In genomic region chr5:92096786-92097185, GRCm38 (mm10) we compare ENCODE assay signal across 30 mouse cellular contexts. TPM values are rescaled to one million over a fixed set of nuclear protein-coding genes. Genes with fewer than 3 reads are reported as not detected.
DNase-seq lines count a peak whose midpoint lies in the region; ATAC-seq lines count a peak whose summit lies in the region.
"Had no signal": no experiment of that assay in that cellular context is flagged by ENCODE, and none has a peak within 500 bp of the region (broad histone marks: within the 10 kb centered on the region; RNA-seq: fewer than 3 reads in every experiment).

No protein-coding gene starts in this region.

- no peak overlapping the region for H3K4me3 ChIP-seq in hindbrain, embryonic 11.5 days (ENCODE audit: low read depth, low read length)
- H3K4me3 ChIP-seq: embryonic facial prominence, embryonic 13.5 days; erythroblast, embryonic 14.5 days; hindbrain, embryonic 13.5 days; left cerebral cortex, adult 2 months; limb, embryonic 12.5 days had no signal

- no peak overlapping the region for H3K27ac ChIP-seq in hindbrain, embryonic 11.5 days (ENCODE audit: low read depth, low read length)
- H3K27ac ChIP-seq: embryonic facial prominence, embryonic 13.5 days; hindbrain, embryonic 13.5 days; left cerebral cortex, adult 2 months; limb, embryonic 12.5 days had no signal

- WGBS in hindbrain, embryonic 11.5 days, result 93% methylated on average over 6 of the region's 6 CpGs

- no peak overlapping the region for H3K4me2 ChIP-seq in hindbrain, embryonic 11.5 days (replicated peaks; ENCODE audit: low read depth, low read length)
- H3K4me2 ChIP-seq: embryonic facial prominence, embryonic 13.5 days; heart, embryonic 11.5 days; hindbrain, embryonic 13.5 days; limb, embryonic 12.5 days; liver, embryonic 11.5 days; midbrain, embryonic 11.5 days had no signal

- H3K27me3 ChIP-seq in hindbrain, embryonic 11.5 days (ENCODE audit: control insufficient read depth, insufficient read depth, low read length), result no peaks in the 10 kb centered on the region
- H3K27me3 ChIP-seq: embryonic facial prominence, embryonic 13.5 days; hindbrain, embryonic 13.5 days; limb, embryonic 12.5 days had no signal

- H3K9ac ChIP-seq in hindbrain, embryonic 11.5 days (ENCODE audit: low read depth, low read length), result no peak overlapping the region
- H3K9ac ChIP-seq: embryonic facial prominence, embryonic 13.5 days; hindbrain, embryonic 13.5 days; limb, embryonic 12.5 days; liver, postnatal 0 days had no signal

- no peaks in the 10 kb centered on the region for H3K9me3 ChIP-seq in hindbrain, embryonic 11.5 days (ENCODE audit: control insufficient read depth, low read length)
- H3K9me3 ChIP-seq: embryonic facial prominence, embryonic 13.5 days; hindbrain, embryonic 13.5 days; limb, embryonic 12.5 days had no signal

- no peak for ATAC-seq in hindbrain, embryonic 11.5 days (ENCODE audit: low FRiP score)
- ATAC-seq: activated CD4-positive, CD25-positive, alpha-beta regulatory T cell, adult 4 months; forebrain, embryonic 16.5 days; intestine, postnatal 0 days; liver, postnatal 0 days; midbrain, embryonic 16.5 days had no signal

- H3K4me1 ChIP-seq in hindbrain, embryonic 11.5 days (replicated peaks; ENCODE audit: control insufficient read depth, insufficient read depth, low read length), result 0 out of 2 replicates have a peak, but pooled peaks cover 3% of the 10 kb centered on the region

- peak; percentile 37 to 49 for DNase-seq in cerebellum, postnatal 14 days
- no peak for DNase-seq in cerebellum, postnatal 4 days (ENCODE audit: low spot score in 2 of 2)
- DNase-seq in heart, postnatal 4 days, result peak; percentile 30
- no peak for DNase-seq in heart, adult 9 months (ENCODE audit: low spot score in 2 of 2)
- peak; percentile 60 to 61 for DNase-seq in adrenal gland, postnatal 36 days
- peak; percentile 34 for DNase-seq in gastrocnemius, postnatal 10 days
- DNase-seq in layer of hippocampus, postnatal 36 days, result no peak
- DNase-seq in hindbrain, embryonic 11.5 days (ENCODE audit: low spot score), result no peak
- DNase-seq: B cell, adult 2 months; cerebellum, adult 18-20 months; cerebellum, postnatal 36 days; kidney, adult 9 months; kidney, postnatal 14 days; liver, postnatal 0 days; lung, postnatal 36 days; right cerebral cortex, adult 18-20 months; spleen, adult 18-20 months; thymus, postnatal 14 days had no signal

- H3K36me3 ChIP-seq in hindbrain, embryonic 11.5 days (ENCODE audit: control insufficient read depth, insufficient read depth, low read length), result no peaks in the 10 kb centered on the region
- H3K36me3 ChIP-seq: embryonic facial prominence, embryonic 13.5 days; limb, embryonic 12.5 days had no signal

RNA-seq across cellular contexts. Expression of gene G3bp2, which starts 13.3 kb away (rescaled TPM):
- 10 to 100 TPM; 81.1 to 82.9 TPM for total RNA-seq in heart, postnatal 4 days (2021)
- total RNA-seq in adrenal gland, postnatal 36 days (2021), result 100 to 1,000 TPM; 139 to 142 TPM
- total RNA-seq in gastrocnemius, postnatal 10 days (2021), result 10 to 100 TPM; 57.9 to 59.4 TPM
- 100 to 1,000 TPM; 230 to 257 TPM for total RNA-seq in layer of hippocampus, postnatal 36 days (2021)
- 333 and 359 TPM in 2 replicates for polyA plus RNA-seq in hindbrain, embryonic 11.5 days (2014; fragmentation: Nextera tagmentation; extraction: Ambion mirVana)

RNA-seq across cellular contexts. Expression of gene Uso1, which starts 41.0 kb away (rescaled TPM):
- 10 to 100 TPM; 46.4 to 47.3 TPM for total RNA-seq in heart, postnatal 4 days (2021)
- total RNA-seq in adrenal gland, postnatal 36 days (2021), result 100 to 1,000 TPM in 1 of 2 experiments, 10 to 100 TPM in 1; 93.3 to 104 TPM
- total RNA-seq in gastrocnemius, postnatal 10 days (2021), result 10 to 100 TPM; 63.0 to 68.2 TPM
- total RNA-seq in layer of hippocampus, postnatal 36 days (2021), result 10 to 100 TPM; 84.3 to 84.7 TPM
- polyA plus RNA-seq in hindbrain, embryonic 11.5 days (2014; fragmentation: Nextera tagmentation; extraction: Ambion mirVana), result 31.3 and 34.1 TPM in 2 replicates

RNA-seq across cellular contexts. Expression of gene Cdkl2, which starts 53.1 kb away (rescaled TPM):
- total RNA-seq in heart, postnatal 4 days (2021), result 1 to 10 TPM; 2.2 to 2.4 TPM
- 1 to 10 TPM; 4.9 to 6.5 TPM for total RNA-seq in adrenal gland, postnatal 36 days (2021)
- total RNA-seq in gastrocnemius, postnatal 10 days (2021), result 1 to 10 TPM; 3.5 to 3.8 TPM
- total RNA-seq in layer of hippocampus, postnatal 36 days (2021), result 10 to 100 TPM; 39.8 to 42.5 TPM
- polyA plus RNA-seq in hindbrain, embryonic 11.5 days (2014; fragmentation: Nextera tagmentation; extraction: Ambion mirVana), result 1.4 and 1.7 TPM in 2 replicates
- polyA plus RNA-seq: erythroblast, embryonic 14.5 days had no signal

Comparison
In these comparisons a context has a peak if more than half of its experiments do, and no peak if none do; other contexts are left out.
1. DNase-seq: peak in cerebellum, postnatal 14 days (2 of 2), heart, postnatal 4 days (single experiment), adrenal gland, postnatal 36 days (2 of 2) and gastrocnemius, postnatal 10 days (single experiment); none in cerebellum, postnatal 4 days (0 of 2), heart, adult 9 months (0 of 2), layer of hippocampus, postnatal 36 days (0 of 2) and hindbrain, embryonic 11.5 days (single experiment).
2. RNA of gene Cdkl2, which starts 53.1 kb away (total RNA-seq): 39.8 to 42.5 TPM in layer of hippocampus, postnatal 36 days; 4.9 to 6.5 TPM in adrenal gland, postnatal 36 days, 3.5 to 3.8 TPM in gastrocnemius, postnatal 10 days and 2.2 to 2.4 TPM in heart, postnatal 4 days; every median in the first group is over 4 times any median in the second.